In genomic region chr9:53398388-53398700, GRCm38 (mm10) we compare ENCODE assay signal across 8 mouse cellular contexts. TPM values are rescaled to one million over a fixed set of nuclear protein-coding genes. Genes with fewer than 3 reads are reported as not detected.
A peak's percentile ranks its signal among the peaks of the same experiment; 100 is the strongest.
DNase-seq lines count a peak whose midpoint lies in the region; ATAC-seq and TF ChIP-seq lines count a peak whose summit lies in the region.

No protein-coding gene starts in this region.

- no peaks in the 10 kb centered on the region for H3K36me3 ChIP-seq in midbrain, embryonic 14.5 days (ENCODE audit: control insufficient read depth, insufficient read depth, low read length)
- no peaks in the 10 kb centered on the region for H3K36me3 ChIP-seq in midbrain, embryonic 13.5 days
- H3K36me3 ChIP-seq in spleen, adult 2 months (ENCODE audit: control insufficient read depth, insufficient read depth, low read length), result no peaks in the 10 kb centered on the region

- peak; percentile 69 for DNase-seq in cerebellum, adult 11 months
- peak; percentile 77 for DNase-seq in midbrain, embryonic 14.5 days
- DNase-seq in c-Kit-positive CD71-negative TER-119-negative erythroid progenitor cells, embryonic 14.5 days (ENCODE audit: low read depth), result peak; percentile 76
- DNase-seq in gastrocnemius, postnatal 4 days (ENCODE audit: low spot score in 2 of 2), result peak; percentile 30 to 39
- peak; percentile 53 to 74 for DNase-seq in lung, adult 18-20 months
- peak; percentile 41 to 47 for DNase-seq in spleen, adult 2 months (ENCODE audit: low read depth in 1 of 2, low spot score in 2 of 2)

- peaks cover 5% of the 10 kb centered on the region; the same call in 1 of the 2 replicates for H3K4me1 ChIP-seq in midbrain, embryonic 14.5 days (ENCODE audit: control insufficient read depth, insufficient read depth, low read length)
- peaks cover 6% of the 10 kb centered on the region; the same call in 1 of the 2 replicates for H3K4me1 ChIP-seq in midbrain, embryonic 13.5 days (replicated peaks)
- H3K4me1 ChIP-seq in spleen, adult 2 months (ENCODE audit: control insufficient read depth, insufficient read depth, insufficient read length), result no peaks in the 10 kb centered on the region; the same call in 1 of the 2 replicates

- H3K27ac ChIP-seq in midbrain, embryonic 14.5 days (replicated peaks; ENCODE audit: low read depth, low read length), result no peak overlapping the region
- H3K27ac ChIP-seq in midbrain, embryonic 13.5 days, result no peak overlapping the region
- H3K27ac ChIP-seq in spleen, adult 2 months (ENCODE audit: insufficient read depth, low read length), result no peak overlapping the region

- no peaks in the 10 kb centered on the region for H3K27me3 ChIP-seq in midbrain, embryonic 14.5 days (ENCODE audit: control insufficient read depth, insufficient read depth, low read length)
- H3K27me3 ChIP-seq in midbrain, embryonic 13.5 days, result no peaks in the 10 kb centered on the region
- H3K27me3 ChIP-seq in spleen, adult 2 months (ENCODE audit: control insufficient read depth, insufficient read depth, low read length), result no peaks in the 10 kb centered on the region

- H3K4me3 ChIP-seq in midbrain, embryonic 14.5 days (replicated peaks; ENCODE audit: low read depth, low read length), result no peak overlapping the region
- no peak overlapping the region for H3K4me3 ChIP-seq in midbrain, embryonic 13.5 days (replicated peaks)
- no peak overlapping the region for H3K4me3 ChIP-seq in spleen, adult 2 months (ENCODE audit: extremely low read depth, insufficient read depth, insufficient read length)

- no peak for TF ChIP-seq POLR2A in spleen, adult 2 months (IDR thresholded peaks at IDR 0.05; ENCODE audit: low read depth, low read length)

- 15% methylated on average over 5 of the region's 5 CpGs for WGBS in midbrain, embryonic 14.5 days
- 15% methylated on average over 5 of the region's 5 CpGs for WGBS in midbrain, embryonic 13.5 days
- 9% methylated on average over 5 of the region's 5 CpGs for WGBS in spleen, adult 2 months

- TF ChIP-seq CTCF in spleen, adult 2 months (IDR thresholded peaks at IDR 0.05; ENCODE audit: extremely low read depth, insufficient read depth, insufficient read length, insufficient replicate concordance), result peak; percentile 53; the same call in 1 of the 2 replicates

- ATAC-seq in cerebellum, adult (ENCODE audit: insufficient number of reproducible peaks, low FRiP score, low TSS enrichment), result no peak
- no peak for ATAC-seq in midbrain, embryonic 14.5 days (ENCODE audit: low FRiP score, low TSS enrichment)
- ATAC-seq in midbrain, embryonic 13.5 days, result no peak

- no peaks in the 10 kb centered on the region for H3K9me3 ChIP-seq in midbrain, embryonic 14.5 days (ENCODE audit: control insufficient read depth, low read length)
- H3K9me3 ChIP-seq in midbrain, embryonic 13.5 days, result no peaks in the 10 kb centered on the region

- no peak overlapping the region for H3K9ac ChIP-seq in midbrain, embryonic 14.5 days (replicated peaks; ENCODE audit: low read length)
- no peak overlapping the region for H3K9ac ChIP-seq in midbrain, embryonic 13.5 days (replicated peaks)

- no peak overlapping the region for H3K4me2 ChIP-seq in midbrain, embryonic 14.5 days (ENCODE audit: low read length)
- no peak overlapping the region for H3K4me2 ChIP-seq in midbrain, embryonic 13.5 days (replicated peaks)

RNA-seq across cellular contexts. Expression of gene 4930550C14Rik, which starts 3.8 kb away (rescaled TPM):
- polyA plus RNA-seq in midbrain, embryonic 14.5 days (2014; fragmentation: Nextera tagmentation; extraction: Ambion mirVana), result 0.08 and 0.41 TPM in 2 replicates
- polyA plus RNA-seq in midbrain, embryonic 13.5 days (2015; fragmentation: Nextera tagmentation; extraction: Ambion mirVana), result 0.17 and 0.18 TPM in 2 replicates
- under 1 TPM; 0.10 to 0.44 TPM for total RNA-seq in gastrocnemius, postnatal 4 days (2021)
- 0.02 and 0.06 TPM in 2 replicates for polyA plus RNA-seq in spleen, adult 2 months (2012; rRNA removed)

RNA-seq across cellular contexts. Expression of gene Kdelc2, which starts 14.5 kb away (rescaled TPM):
- polyA plus RNA-seq in midbrain, embryonic 14.5 days (2014; fragmentation: Nextera tagmentation; extraction: Ambion mirVana), result 2.0 and 5.5 TPM in 2 replicates
- polyA plus RNA-seq in midbrain, embryonic 13.5 days (2015; fragmentation: Nextera tagmentation; extraction: Ambion mirVana), result 5.6 and 5.7 TPM in 2 replicates
- 10 to 100 TPM; 25.3 to 25.5 TPM for total RNA-seq in gastrocnemius, postnatal 4 days (2021)
- polyA plus RNA-seq in spleen, adult 2 months (2012; rRNA removed), result 1.7 and 1.9 TPM in 2 replicates
